Mouse (Mus musculus): ENCODE data around the gene Olfr921. TPM values are rescaled to one million over a fixed set of nuclear protein-coding genes. Genes with fewer than 3 reads are reported as not detected.

Gene Olfr921
- polyA plus RNA-seq, 1 experiment, result not detected

DNA sequence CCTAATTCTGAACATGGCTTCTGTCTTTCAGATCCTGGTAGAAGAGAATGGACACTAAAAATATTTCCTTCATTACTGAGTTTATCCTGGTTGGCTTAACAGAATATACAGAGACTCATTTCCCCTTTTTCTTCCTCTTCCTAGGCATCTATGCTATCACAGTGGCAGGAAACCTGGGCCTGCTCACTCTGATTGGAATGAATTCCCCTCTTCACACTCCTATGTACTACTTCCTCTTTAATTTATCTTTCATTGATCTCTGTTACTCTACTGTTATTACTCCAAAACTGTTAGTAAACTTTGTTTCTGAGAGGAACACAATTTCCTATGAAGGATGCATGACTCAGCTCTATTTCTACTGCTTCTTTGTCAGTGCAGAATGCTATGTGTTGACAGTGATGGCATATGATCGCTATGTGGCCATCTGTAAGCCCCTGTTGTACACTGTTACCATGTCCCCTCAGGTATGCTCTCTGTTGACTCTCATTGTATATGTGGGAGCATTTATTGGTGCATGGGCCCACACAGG, 42.7 kb downstream of the Olfr921 start:
- TF ChIP-seq CTCF (IDR thresholded peaks at IDR 0.05; ENCODE audit: insufficient read depth, low read depth, low read length), result no peak
- 79% methylated on average over 1 of the region's 1 CpGs for WGBS

GRCm38 (mm10) chr9:38826245-38826644, 53.4 kb downstream of the Olfr921 start, which contains the start of gene Olfr923:
Gene Olfr923 (plus strand): TSS chr9:38826545.
- 96% methylated on average over 1 of the region's 1 CpGs for WGBS
- Histone ChIP-seq H3K4me1 (ENCODE audit: control insufficient read depth, insufficient read depth, low read length) (no peaks in the 10 kb centered on the region), H3K27ac (ENCODE audit: insufficient read depth, low read depth, low read length) (no peak within 1 kb of the TSS), H3K4me3 (ENCODE audit: insufficient read depth, low read depth, low read length) (no peak within 1 kb of the TSS)
- TF ChIP-seq POLR2A (IDR thresholded peaks at IDR 0.05; ENCODE audit: insufficient read depth, low read depth, low read length) (no peak), CTCF (IDR thresholded peaks at IDR 0.05; ENCODE audit: insufficient read depth, low read depth, low read length) (no peak)

More for the DNA sequence above, 42.7 kb downstream of the Olfr921 start:
- Histone ChIP-seq H3K27ac (ENCODE audit: insufficient read depth, low read depth, low read length) (no peak overlapping the region), H3K4me3 (ENCODE audit: insufficient read depth, low read depth, low read length) (no peak overlapping the region), H3K4me1 (ENCODE audit: control insufficient read depth, insufficient read depth, low read length) (no peaks in the 10 kb centered on the region)

Other genes starting within 250 kb of the Olfr921 start
- not detected in 2 replicates for gene Olfr910, start 235.2 kb upstream of the Olfr921 start, polyA plus RNA-seq (2012; ENCODE audit: insufficient read depth, insufficient read length, low replicate concordance, missing spikeins)
- gene Olfr912, start 192.9 kb upstream of the Olfr921 start, polyA plus RNA-seq (2012; ENCODE audit: insufficient read depth, insufficient read length, low replicate concordance, missing spikeins), result not detected in 2 replicates
- gene Olfr913, start 180.3 kb upstream of the Olfr921 start, polyA plus RNA-seq (2012; ENCODE audit: insufficient read depth, insufficient read length, low replicate concordance, missing spikeins), result not detected in 2 replicates
- not detected in 2 replicates for gene Olfr914, start 168.0 kb upstream of the Olfr921 start, polyA plus RNA-seq (2012; ENCODE audit: insufficient read depth, insufficient read length, low replicate concordance, missing spikeins)
- not detected in 2 replicates for gene Olfr916, start 113.2 kb upstream of the Olfr921 start, polyA plus RNA-seq (2012; ENCODE audit: insufficient read depth, insufficient read length, low replicate concordance, missing spikeins)
- gene Olfr917, start 107.2 kb upstream of the Olfr921 start, polyA plus RNA-seq (2012; ENCODE audit: insufficient read depth, insufficient read length, low replicate concordance, missing spikeins), result not detected in 2 replicates
- not detected in 2 replicates for gene Olfr918, start 98.5 kb upstream of the Olfr921 start, polyA plus RNA-seq (2012; ENCODE audit: insufficient read depth, insufficient read length, low replicate concordance, missing spikeins)
- not detected in 2 replicates for gene Olfr919, start 69.4 kb upstream of the Olfr921 start, polyA plus RNA-seq (2012; ENCODE audit: insufficient read depth, insufficient read length, low replicate concordance, missing spikeins)
- gene Vwa5a, start 54.8 kb upstream of the Olfr921 start, polyA plus RNA-seq (2012; ENCODE audit: insufficient read depth, insufficient read length, low replicate concordance, missing spikeins), result not detected in 2 replicates
- not detected in 2 replicates for gene Olfr920, start 20.8 kb upstream of the Olfr921 start, polyA plus RNA-seq (2012; ENCODE audit: insufficient read depth, insufficient read length, low replicate concordance, missing spikeins)
- gene Olfr922, start 41.5 kb downstream of the Olfr921 start, polyA plus RNA-seq (2012; ENCODE audit: insufficient read depth, insufficient read length, low replicate concordance, missing spikeins), result not detected in 2 replicates
- not detected in 2 replicates for gene Olfr923, start 53.5 kb downstream of the Olfr921 start, polyA plus RNA-seq (2012; ENCODE audit: insufficient read depth, insufficient read length, low replicate concordance, missing spikeins)
- gene Olfr924, start 71.4 kb downstream of the Olfr921 start, polyA plus RNA-seq (2012; ENCODE audit: insufficient read depth, insufficient read length, low replicate concordance, missing spikeins), result not detected in 2 replicates
- not detected in 2 replicates for gene Olfr26, start 82.0 kb downstream of the Olfr921 start, polyA plus RNA-seq (2012; ENCODE audit: insufficient read depth, insufficient read length, low replicate concordance, missing spikeins)
- not detected in 2 replicates for gene Olfr926, start 104.1 kb downstream of the Olfr921 start, polyA plus RNA-seq (2012; ENCODE audit: insufficient read depth, insufficient read length, low replicate concordance, missing spikeins)
- not detected in 2 replicates for gene Olfr930, start 156.7 kb downstream of the Olfr921 start, polyA plus RNA-seq (2012; ENCODE audit: insufficient read depth, insufficient read length, low replicate concordance, missing spikeins)
- not detected in 2 replicates for gene Olfr933, start 199.2 kb downstream of the Olfr921 start, polyA plus RNA-seq (2012; ENCODE audit: insufficient read depth, insufficient read length, low replicate concordance, missing spikeins)
- gene Olfr934, start 215.2 kb downstream of the Olfr921 start, polyA plus RNA-seq (2012; ENCODE audit: insufficient read depth, insufficient read length, low replicate concordance, missing spikeins), result not detected in 2 replicates
- gene Olfr935, start 226.6 kb downstream of the Olfr921 start, polyA plus RNA-seq (2012; ENCODE audit: insufficient read depth, insufficient read length, low replicate concordance, missing spikeins), result not detected in 2 replicates

Data from olfactory bulb, adult 2 months (tissue).